Mouse (Mus musculus): ENCODE data around the gene Gm3286.
"Not testable (repeated sequence)": the region's sequence is repeated elsewhere in the genome, so short reads cannot be mapped to it uniquely, and the experiment has no call there.

Gene Gm3286

GRCm38 (mm10) chr5:95510458-95510857 is at the start of gene Gm3286:
TSS of gene Gm3286 (plus strand) at chr5:95510758.
- CTCF ChIA-PET, result not testable (repeated sequence)

Data from spleen, embryonic (tissue).